Mouse (Mus musculus): Measurements from ENCODE around the gene Ap5s1.

- TF ChIP-seq CTCF (IDR thresholded peaks at IDR 0.05; ENCODE audit: control insufficient read depth, insufficient read depth, low read length) (no peak), POLR2A (IDR thresholded peaks at IDR 0.05; ENCODE audit: borderline replicate concordance, control insufficient read depth, low read depth, low read length) (no peak)
Measured at GRCm38 (mm10) chr2:131188311-131188710, 18.6 kb upstream of the Ap5s1 start.

Measured in bone marrow, adult 2 months (tissue).